Mouse (Mus musculus): ENCODE measurements around the gene Crebl2.

Gene Crebl2

GRCm38 (mm10) chr6:134829786-134830700, at the start of gene Crebl2:
Gene Crebl2 (plus strand): TSS chr6:134830154.
- DNase-seq (ENCODE audit: low spot score) = peak; percentile 100

- no peak for DNase-seq (ENCODE audit: low spot score)
Measured at GRCm38 (mm10) chr6:134781494-134781913, 48.5 kb upstream of the Crebl2 start.

GRCm38 (mm10) chr6:134782900-134783299, 47.1 kb upstream of the Crebl2 start:
- peak; percentile 48 for DNase-seq (ENCODE audit: low spot score)

DNA sequence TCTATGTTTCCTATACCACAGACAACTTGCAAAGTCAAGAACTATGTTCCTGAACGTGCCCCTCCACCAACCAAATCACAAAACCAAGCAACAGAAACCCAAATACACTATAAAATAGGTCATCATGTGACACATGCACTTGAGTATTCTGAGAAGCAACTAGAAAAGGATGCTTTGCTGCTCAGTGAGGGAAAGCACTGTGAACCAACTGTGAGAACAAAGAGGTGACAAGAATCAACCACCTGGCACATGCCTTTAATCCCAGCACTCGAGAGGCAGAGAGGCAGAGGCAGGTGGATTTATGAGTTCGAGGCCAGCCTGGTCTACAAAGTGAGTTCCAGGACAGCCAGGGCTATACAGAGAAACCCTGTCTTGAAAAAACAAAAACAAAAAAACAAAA, 43.5 kb upstream of the Crebl2 start:
- DNase-seq (ENCODE audit: low spot score) = no peak

- DNase-seq (ENCODE audit: low spot score) = no peak
Measured at GRCm38 (mm10) chr6:134789100-134789499, 40.9 kb upstream of the Crebl2 start.

- DNase-seq (ENCODE audit: low spot score) = peak; percentile 43
Measured at GRCm38 (mm10) chr6:134791251-134792118, 38.5 kb upstream of the Crebl2 start.

GRCm38 (mm10) chr6:134792141-134793045, 37.6 kb upstream of the Crebl2 start, which contains the start of gene Dusp16:
Gene Dusp16 (minus strand): TSS chr6:134792625.
- DNase-seq (ENCODE audit: low spot score) = peak; percentile 94

- DNase-seq (ENCODE audit: low spot score) = no peak
Measured at GRCm38 (mm10) chr6:134793046-134793806, 36.7 kb upstream of the Crebl2 start.

DNA sequence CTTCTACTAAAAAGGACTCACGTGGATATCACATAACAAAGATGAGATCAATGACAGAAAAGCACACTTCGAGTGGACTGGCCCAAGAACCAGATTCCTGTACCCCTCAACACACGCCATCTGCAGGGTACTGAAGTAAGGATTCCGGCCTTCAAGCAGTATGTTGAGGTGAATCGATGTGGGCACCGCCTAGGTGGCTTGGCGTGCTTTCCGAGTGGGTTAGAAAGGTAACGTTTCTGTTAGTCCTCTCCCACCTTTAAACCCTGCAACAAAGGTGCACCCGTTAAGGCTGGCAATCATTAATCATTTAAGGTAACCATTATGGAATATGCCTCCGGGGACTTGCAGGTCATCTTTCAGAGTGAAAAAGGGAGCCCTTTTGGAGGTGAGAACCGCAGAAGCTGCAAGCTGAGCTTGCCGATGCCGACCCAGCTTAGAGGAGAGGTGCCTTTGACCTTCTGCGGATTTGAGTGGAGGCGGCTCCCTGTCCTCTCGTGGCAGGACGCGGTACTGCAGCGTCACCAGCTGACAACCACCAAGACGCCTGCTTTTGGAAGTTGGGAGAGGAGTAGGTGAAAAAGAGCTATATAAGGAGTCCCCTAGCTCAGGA, 35.9 kb upstream of the Crebl2 start:
- peak; percentile 91 for DNase-seq (ENCODE audit: low spot score)

- DNase-seq (ENCODE audit: low spot score) = no peak
Measured at GRCm38 (mm10) chr6:134796297-134796696, 33.7 kb upstream of the Crebl2 start.

DNA sequence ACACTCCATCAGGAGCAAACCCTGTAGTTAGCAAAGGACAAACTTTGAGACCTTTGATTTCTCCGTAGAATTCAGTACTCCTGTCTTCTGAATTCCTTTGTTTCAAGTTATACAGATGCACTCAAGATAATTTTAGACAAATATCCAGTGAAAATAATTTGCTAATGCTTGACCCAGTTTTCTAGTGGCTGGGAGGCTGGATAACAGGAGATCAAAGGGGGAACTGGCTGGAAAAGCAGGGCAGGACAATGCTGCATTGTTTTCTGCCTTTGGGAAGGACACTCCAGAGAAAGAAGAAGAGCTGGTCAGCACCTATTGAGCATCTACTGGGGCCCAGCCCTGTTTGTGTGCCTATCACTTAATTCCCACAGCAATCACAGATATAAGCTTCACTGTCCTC, 28.5 kb upstream of the Crebl2 start:
- peak; percentile 55 for DNase-seq (ENCODE audit: low spot score)

GRCm38 (mm10) chr6:134802641-134803043, 27.3 kb upstream of the Crebl2 start:
- no peak for DNase-seq (ENCODE audit: low spot score)

DNA sequence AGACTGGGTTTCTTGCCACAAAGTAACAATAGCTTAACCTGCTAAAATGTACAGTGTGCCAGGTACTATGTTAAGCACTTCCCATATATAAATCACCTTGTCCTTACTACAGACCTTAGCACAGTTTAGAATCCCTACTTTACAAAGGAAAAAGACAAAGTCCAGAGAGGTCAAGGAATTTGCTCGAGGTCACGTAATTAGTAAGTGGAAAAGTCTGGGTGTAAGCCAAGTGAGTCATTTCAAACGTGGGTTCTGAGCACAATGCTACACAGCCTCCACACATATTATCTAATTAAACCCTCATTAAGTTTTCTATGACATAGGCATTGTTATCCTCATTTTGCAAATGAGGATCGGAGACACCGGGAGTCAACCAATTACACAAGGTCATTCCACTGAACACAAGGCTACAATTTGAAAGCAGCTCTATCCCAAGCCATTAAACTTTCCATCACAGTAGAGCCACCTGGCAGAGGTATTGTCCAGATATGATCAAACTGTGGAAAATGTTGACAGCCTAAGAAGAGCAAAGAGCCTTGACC, 25.1 kb upstream of the Crebl2 start:
- no peak for DNase-seq (ENCODE audit: low spot score)

GRCm38 (mm10) chr6:134806130-134806529, 23.8 kb upstream of the Crebl2 start:
- DNase-seq (ENCODE audit: low spot score) = no peak

DNA sequence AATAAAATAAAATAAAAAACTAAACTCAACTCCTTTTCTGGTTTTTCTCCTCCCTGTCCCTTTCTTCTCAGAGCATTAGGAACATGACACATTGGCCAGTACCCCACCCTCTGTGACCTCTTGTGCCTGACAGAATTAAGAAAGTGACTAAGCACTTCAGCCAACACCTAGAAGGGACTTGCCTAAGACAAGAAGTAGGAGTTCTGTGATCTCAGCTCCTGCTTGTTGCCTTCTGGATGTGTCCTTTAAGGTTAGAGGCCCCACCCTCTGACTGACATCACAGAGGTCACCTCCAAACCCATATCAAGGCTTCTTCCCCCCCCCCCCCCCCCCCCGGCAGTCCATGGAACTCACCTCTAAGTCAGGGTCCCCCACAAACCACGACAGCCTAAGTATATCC, 22.9 kb upstream of the Crebl2 start:
- DNase-seq (ENCODE audit: low spot score) = no peak

- no peak for DNase-seq (ENCODE audit: low spot score)
Measured at GRCm38 (mm10) chr6:134807794-134808193, 22.2 kb upstream of the Crebl2 start.

DNA sequence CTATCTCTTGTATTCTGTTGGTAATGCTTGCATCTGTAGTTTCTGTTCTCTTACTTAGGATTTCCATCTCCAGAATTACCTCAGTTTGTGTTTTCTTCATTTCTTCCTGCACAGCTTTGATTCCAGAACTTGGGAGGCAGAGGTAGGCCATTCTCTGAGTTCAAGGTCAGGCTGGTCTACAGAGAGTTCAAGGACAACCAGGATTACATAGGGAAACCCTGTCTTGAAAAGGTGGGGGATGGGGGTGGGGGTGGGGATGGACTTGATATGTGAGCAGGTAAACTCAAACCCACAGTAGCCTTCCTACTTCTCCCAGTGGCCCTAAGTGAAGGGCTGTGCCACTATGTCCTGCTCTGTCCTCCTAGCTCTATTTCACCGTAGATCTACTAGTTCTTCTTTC, 16.9 kb upstream of the Crebl2 start:
- DNase-seq (ENCODE audit: low spot score) = no peak

DNA sequence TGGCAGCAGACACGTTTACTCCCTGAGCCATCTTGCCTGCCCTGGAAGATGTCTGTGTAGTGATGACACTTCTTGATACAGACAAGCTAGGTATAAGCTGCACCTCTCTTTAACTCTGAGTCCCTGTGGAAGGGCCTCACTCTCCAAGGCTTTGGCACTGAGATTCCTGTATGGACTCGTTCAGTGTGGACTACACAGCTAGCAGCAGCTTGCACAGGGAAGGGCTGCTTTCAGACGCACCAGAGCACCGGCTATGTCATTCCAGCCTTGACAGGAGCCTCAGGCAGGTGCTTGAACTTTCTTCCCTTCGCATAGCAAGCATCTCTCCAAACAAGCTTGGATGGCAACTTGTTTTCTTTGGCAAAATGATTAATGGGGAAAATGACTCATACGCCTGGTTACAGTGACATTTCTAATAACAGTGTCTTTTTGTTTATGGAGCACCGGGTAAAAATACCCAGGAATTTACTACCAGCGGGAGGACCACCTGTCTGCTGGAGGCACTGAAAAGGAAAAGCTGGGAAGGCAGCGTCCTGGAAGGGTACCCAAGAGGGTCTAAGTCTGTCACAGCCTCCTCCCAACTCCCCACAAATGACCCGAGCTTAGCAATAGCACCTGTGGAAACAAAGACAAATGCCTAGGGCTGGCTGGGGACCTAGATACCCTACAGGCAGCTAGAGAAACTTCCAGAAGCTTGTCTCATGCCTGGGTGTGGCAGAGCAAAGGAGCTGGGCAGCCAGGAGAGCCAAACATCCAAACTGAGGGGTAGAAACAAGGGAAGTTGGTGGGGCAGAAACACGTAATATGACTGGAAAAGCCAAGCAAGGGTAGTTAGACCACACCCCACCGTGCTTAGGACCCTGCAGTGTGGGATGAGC, 12.7 kb upstream of the Crebl2 start:
- DNase-seq (ENCODE audit: low spot score) = no peak

GRCm38 (mm10) chr6:134819741-134820140, 10.2 kb upstream of the Crebl2 start:
- no peak for DNase-seq (ENCODE audit: low spot score)
